Mouse (Mus musculus) frontal cortex, adult (tissue): ENCODE results near the gene H2-Q4.
"Not testable (repeated sequence)": the region's sequence is repeated elsewhere in the genome, so short reads cannot be mapped to it uniquely, and the experiment has no call there.

Experiments
- ATAC-seq: cut with Nextera tagmentation; 2 replicates; pipeline ENCODE4 v1.9.2; 2017; ENCODE audit warnings: mild to moderate bottlenecking, moderate library complexity, mixed read lengths; ENCODE audit not compliant: low TSS enrichment

Gene H2-Q4

GRCm38 (mm10) chr17:35420206-35420810 lies 40.9 kb downstream of the H2-Q4 start:
- ATAC-seq: not testable (repeated sequence)

- ATAC-seq: not testable (repeated sequence)
Observed at GRCm38 (mm10) chr17:35421331-35421730, 41.9 kb downstream of the H2-Q4 start.

- ATAC-seq: not testable (repeated sequence)
Observed at GRCm38 (mm10) chr17:35422360-35422759, 42.9 kb downstream of the H2-Q4 start.

- not testable (repeated sequence) for ATAC-seq
Observed at GRCm38 (mm10) chr17:35423131-35423810, 43.9 kb downstream of the H2-Q4 start.

GRCm38 (mm10) chr17:35424106-35424505 lies 44.7 kb downstream of the H2-Q4 start:
- not testable (repeated sequence) for ATAC-seq

- ATAC-seq: peak; percentile 64
Observed at GRCm38 (mm10) chr17:35424624-35425416, 45.4 kb downstream of the H2-Q4 start, which contains the start of gene H2-Q6. H2-Q6 (plus strand) TSS chr17:35424850.

GRCm38 (mm10) chr17:35425474-35425873 lies 46.1 kb downstream of the H2-Q4 start:
- ATAC-seq: not testable (repeated sequence)

- not testable (repeated sequence) for ATAC-seq
Observed at GRCm38 (mm10) chr17:35428883-35429282, 49.5 kb downstream of the H2-Q4 start.

- not testable (repeated sequence) for ATAC-seq
Observed at GRCm38 (mm10) chr17:35430671-35431070, 51.3 kb downstream of the H2-Q4 start.

- not testable (repeated sequence) for ATAC-seq
Observed at GRCm38 (mm10) chr17:35432167-35432566, 52.8 kb downstream of the H2-Q4 start.

GRCm38 (mm10) chr17:35434836-35435235 lies 55.4 kb downstream of the H2-Q4 start:
- not testable (repeated sequence) for ATAC-seq
